Mouse (Mus musculus): ENCODE results near the gene Ccer2.

Ccer2 gene

DNA sequence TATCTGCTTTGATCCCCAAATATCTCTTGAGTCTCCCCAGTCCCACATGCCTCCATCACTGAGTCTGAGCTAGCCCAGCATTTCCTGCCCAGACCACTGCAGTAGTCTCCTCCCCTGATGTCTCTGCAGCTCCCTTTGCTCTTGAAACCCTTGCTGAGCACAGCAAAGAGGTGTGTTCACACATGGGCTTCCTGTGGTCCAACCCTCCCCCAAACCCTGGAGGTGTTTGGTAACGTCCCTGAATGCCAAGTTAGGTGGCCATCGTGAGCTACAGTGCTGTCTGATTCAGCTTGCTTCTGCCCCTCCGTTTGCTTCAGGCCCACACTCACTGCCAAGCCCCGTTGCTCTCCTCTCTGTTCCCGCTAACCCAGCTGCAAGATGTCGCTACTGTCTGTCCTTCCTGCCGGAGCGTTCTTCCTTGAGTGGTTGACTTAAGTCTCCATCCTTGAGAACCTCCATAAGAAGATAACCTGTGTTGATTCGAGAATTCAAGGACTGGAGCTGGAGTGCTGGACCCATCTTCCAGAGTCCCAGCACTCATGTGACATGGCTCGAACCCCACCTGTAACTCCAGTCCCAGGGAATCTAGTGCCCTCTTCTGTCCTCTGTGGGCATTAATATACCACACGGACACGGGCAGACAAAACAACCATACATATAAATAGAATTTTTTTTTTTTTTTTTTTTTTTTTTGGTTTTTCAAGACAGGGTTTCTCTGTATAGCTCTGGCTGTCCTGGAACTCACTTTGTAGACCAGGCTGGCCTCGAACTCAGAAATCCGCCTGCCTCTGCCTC is 36.6 kb downstream of the Ccer2 start:
- DNase-seq: no peak

DNA sequence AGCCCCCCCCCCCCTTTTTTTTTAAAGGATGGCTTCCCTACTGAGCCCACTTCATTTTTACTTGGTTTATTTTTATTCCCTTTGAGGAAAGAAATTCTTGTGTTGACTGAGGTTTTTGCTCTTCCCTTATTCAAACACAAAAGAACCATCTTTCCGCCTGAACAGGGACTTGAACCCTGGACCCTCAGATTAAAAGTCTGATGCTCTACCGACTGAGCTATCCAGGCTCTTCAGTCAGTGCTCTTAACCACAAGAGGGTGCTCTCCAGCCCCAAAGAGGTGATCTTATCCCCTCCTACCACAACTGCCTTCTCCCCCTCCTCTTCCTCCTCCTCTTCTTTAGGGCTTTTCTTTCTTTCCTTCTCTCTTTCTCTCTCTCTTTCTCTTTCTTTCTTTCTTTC is 37.9 kb downstream of the Ccer2 start:
- DNase-seq: no peak

DNA sequence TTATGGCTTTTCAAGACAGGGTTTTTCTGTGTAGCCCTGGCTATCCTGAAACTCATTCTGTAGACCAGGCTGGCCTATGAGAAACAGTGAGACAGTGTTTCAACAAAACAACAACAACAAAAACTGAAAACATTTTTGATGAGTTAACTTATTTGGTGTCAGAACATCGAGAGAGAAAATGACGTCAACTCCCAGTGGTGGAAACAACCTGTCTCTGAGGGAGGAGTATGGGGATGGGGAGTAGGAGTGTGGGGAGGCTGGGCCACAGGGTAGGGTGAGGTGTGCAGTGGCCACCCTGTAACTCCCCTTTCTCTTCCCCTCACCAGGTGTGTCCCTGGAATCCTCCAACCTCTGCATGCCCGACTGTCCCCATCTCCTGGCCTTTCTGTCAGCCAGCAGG is 38.5 kb downstream of the Ccer2 start:
- DNase-seq: no peak

DNA sequence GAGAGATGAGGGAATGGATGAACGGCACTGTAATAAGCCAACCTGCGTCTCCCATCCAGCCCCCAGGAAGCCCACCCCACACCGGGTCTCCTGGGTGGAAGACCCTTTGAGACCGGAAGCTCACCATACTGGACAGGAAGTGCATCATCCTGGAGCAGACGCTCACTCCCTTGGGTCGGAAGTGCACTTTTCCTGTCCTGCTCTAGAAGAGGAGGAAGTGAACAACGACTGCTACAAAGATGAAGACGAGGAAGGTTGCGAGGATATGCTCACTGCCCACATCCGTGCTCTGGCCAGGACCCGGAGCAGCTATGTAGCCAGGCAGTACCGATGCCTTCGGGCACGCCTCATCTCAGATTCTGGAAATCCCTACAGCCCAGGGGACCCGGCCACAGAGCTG is 39.9 kb downstream of the Ccer2 start:
- DNase-seq: no peak

DNA sequence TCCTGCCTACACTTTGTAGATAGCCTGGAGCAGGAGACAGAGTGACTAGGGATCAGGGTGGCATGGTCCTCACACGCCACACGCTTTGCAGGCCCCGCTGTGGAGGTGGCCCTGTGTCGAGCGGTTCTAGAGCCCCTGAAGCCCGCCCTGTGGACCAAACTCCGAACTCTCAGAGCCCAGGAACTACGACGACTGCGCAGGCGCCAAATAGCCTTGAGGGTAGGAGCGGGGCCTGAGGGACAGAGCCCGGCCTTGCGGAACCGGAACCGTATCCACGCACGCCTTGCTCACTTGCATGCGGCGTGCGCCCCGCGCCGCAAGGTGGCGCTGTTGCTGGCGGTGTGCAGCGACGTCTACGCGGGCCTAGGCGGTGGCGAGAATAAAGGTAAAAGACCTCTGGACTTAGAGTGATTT is 40.6 kb downstream of the Ccer2 start:
- DNase-seq: peak; percentile 80

DNA sequence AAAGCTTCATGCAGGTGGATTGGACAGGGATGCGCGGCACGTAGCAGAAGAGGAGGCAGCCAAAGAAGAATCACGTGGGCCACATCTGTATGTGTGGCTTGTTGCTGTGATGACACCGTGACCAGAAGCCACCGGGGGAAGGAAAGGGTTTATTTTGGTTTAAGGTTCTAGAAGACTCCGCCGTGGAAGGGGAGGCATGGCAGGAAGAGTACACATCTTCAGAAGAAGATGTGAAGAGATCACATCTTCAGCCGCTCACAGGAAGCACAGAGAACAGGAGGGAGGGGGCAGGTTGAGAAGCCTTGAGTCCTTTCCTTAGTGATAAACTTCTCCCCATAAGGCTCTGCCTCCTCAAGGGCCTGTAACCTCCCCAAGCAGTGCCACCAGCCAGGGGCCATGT is 44.0 kb downstream of the Ccer2 start:
- DNase-seq: no peak

DNA sequence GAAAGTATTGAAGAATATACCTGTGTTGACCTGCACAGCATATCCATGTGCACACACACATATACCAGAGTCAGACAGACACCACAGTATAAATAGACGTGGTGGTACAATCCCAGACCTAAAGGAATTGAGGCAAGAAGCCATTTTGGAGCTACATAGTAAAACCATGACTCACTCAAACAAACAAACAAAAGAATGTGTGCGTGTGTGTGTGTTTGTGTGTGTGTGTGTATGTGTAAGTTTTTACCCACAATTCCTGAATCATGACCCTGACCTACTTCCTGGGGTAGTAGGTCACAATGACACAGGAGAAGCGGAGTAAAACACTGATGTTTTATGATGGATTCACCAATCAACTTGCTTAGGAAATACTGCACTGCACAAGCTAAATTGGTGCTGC is 45.5 kb downstream of the Ccer2 start:
- DNase-seq: no peak

DNA sequence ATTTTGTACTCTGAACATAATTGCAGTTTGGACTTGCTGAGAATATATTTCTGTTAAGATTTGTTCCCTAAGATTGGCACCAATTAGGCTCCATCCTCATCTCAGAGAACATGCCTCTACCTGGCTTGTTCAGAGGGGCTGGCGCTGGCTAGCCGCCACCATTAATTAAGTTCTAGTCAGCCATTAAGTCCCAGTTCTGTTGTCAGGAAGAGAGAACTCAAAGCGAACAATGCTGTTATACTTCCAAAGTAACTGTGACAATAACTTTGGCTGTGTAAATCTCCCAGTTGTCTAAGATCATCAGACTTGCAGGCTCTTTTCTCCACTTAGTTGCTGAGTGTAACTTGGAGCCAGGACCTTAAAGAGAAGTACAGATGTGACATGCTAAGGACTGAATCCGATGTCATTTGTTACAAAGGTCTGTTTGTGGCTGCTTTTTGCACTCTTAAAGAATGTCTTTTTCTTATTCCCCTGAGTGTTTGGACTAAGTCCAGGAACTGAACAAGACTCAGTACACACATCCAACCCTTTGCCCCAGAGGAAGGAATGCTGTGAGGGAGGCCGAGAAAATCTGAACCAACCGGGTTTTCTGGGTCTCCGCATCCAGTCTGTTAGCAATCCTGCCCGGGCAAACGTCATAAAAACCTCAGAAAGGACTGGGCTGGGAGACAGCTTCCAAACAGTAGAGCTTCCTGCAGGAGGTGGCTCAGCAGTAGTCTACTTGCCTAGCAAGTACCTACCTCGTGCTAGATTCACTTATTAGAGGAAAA is 46.1 kb downstream of the Ccer2 start:
- peak; percentile 67 for DNase-seq

DNA sequence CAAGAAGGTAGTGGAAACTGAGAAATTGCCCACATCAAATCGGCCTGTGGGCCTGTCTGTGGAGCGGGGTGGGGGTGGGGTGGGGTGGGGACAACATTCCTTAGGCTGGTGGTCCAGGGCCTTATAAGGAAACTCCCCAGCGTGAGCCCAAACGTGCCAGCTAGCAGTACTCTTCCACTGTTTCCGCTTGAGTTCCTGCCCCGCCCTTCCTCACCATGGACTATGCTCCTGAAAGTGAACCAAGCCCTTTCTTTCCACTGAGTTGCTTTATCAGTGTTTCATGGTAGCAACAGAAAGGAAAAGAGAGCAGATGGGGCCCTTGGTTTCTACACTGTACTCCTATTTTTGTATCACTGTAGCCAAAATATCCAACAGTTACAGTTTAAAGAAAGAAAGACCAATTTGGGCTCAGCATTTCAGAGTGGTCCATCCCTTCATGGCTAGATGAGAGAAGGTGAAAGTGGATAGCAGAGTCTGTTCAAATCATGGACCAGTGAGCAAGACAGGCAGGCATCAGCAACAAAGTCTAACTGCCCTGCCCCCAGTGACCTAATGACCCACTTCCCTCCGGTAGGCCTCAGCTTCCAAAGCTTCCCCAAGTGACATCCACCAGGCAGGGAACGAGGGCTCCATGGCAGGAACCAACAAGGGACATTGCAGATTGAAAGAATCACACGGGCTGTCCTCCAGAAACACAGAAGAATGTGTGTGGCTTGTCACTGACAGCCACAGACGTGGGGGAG is 47.0 kb downstream of the Ccer2 start:
- DNase-seq: peak; percentile 79

DNA sequence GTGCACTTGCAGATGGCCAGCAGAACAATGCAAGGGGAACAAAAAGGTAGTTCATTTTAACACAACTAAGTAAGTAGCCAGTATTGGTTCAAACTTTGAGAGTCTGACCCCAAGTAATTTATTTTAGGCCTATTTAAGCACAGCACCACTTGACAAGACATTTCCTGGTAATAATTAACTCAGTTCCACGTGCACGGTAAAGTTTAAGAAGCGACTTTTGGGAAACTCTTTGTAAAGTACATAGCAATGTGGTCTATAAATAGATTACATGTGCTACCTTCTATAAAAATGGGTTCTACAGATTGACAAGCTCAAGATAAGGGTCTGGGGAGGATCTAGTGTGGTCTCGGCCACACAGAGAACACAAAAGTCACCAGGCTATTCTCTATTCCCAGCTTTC is 47.8 kb downstream of the Ccer2 start:
- DNase-seq: no peak

DNA sequence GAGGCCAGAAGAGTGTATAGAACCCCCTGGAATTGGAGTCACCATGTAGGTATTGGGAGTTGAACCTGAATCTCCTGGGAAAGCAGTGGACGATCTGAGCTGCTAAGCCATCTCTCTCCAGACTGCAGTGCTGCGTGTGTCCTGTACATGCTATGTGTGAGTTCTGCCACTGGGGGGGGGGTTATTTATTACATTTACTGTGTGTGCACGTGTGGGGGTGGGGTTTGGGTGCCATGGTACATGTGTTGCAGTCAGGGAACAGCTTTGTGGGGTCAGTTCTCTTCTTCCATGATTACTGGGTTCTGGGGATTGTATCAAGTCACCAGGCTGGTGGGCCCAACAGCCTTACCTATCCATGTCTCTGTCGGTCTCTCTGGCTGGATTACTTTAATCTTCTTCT is 50.9 kb downstream of the Ccer2 start:
- no peak for DNase-seq

DNA sequence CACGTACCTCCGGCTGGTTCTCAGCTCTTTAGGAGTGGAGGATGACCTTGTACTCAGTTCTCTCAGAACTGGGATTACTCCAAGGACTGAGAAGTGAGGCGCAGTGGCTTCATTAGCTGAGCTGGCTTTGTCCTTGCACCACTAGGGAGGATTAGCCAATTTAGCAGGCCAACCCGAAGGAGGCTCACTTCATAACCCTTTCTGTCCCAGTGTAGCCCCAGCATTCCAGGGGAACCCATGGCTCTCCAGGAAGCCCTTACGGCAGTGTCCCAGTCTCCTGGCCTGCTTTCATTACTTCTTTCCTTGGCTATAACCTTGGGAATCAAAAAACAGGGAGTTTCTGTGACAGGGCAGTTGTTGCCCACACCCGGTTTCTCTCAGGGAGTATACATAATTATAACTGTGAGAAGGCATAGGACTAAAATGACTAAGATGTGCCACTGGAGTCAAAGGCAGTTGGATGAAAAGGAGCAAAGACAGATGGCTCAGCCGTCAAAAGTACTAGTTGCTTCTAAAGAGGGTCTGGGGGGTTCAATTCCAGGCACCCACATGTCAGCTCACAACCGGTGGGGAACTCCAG is 51.8 kb downstream of the Ccer2 start:
- no peak for DNase-seq

DNA sequence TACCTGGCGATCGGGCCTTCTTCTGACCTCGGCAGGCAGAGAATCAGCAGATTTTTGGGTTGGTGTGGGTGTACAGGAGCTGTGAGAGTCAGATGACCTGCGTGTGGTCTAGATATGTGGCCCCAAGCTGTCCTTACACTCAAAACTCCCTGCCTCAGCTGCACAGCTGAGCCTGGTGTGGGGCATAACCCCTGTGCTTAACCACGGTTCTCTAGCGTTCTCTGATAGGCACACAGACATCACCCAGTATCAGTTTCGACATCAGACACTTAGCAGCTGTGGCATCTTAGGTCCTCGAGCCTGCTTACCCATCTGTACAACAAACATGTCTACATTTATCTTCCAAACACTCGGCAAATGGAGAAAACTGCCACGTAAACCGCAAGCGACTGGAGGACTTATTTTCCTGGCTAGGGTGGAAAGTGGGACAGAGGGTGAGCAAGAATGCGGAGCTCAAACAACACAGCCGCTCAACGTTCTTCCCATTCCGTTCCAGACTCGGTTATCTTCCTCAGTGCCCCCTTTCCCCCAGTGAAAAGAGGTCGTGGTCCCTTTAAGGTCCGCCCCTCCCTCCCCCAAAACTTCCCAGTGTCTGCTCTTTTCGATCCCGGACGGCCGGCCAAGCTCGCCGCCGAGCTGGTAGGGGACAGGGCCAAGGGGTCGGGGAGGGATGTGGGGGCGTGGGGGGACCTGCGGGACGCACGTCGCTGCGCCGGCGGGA is 52.4 kb downstream of the Ccer2 start, which contains the start of gene Hnrnpl:
TSS of gene Hnrnpl (plus strand) at position 321 of the 721 bp plus-strand sequence.
- peak; percentile 86 for DNase-seq

All from embryo, embryonic 11 days (tissue).